Mouse (Mus musculus) hindbrain, embryonic 15.5 days (tissue): ENCODE data around the gene Cebpzos. TPM values are rescaled to one million over a fixed set of nuclear protein-coding genes. Genes with fewer than 3 reads are reported as not detected.

ENCODE experiments used
- ATAC-seq: fragments of 200-750 bp; cut with Nextera tagmentation; 2 replicates; pipeline ENCODE4 v1.8.0; 2017; ENCODE audit warnings: low read depth, moderate number of reproducible peaks, moderate TSS enrichment; ENCODE audit not compliant: low FRiP score
- H3K27ac ChIP-seq: fragments of 300-500 bp; sonication (generic); replicated peaks from 2 replicates; pipeline ENCODE4 v1.5.1; 2015; ENCODE audit warnings: mild to moderate bottlenecking, inconsistent platforms
- H3K27me3 ChIP-seq: fragments of 300-500 bp; sonication (generic); 2 replicates; pipeline ENCODE4 v1.6.1; 2015; ENCODE audit warnings: control low read depth, inconsistent platforms
- H3K36me3 ChIP-seq: fragments of 300-500 bp; sonication (generic); 2 replicates; pipeline ENCODE4 v1.6.1; 2015; ENCODE audit warnings: control low read depth, inconsistent platforms
- H3K4me1 ChIP-seq: fragments of 300-500 bp; sonication (generic); replicated peaks from 2 replicates; pipeline ENCODE4 v1.6.1; 2015; ENCODE audit warnings: control low read depth, inconsistent platforms
- H3K4me2 ChIP-seq: fragments of 300-500 bp; sonication (generic); 2 replicates; pipeline ENCODE4 v1.6.1; 2015; ENCODE audit warnings: moderate library complexity, mild to moderate bottlenecking, inconsistent platforms
- H3K4me3 ChIP-seq: fragments of 300-500 bp; sonication (generic); 2 replicates; pipeline ENCODE4 v1.5.1; 2015; ENCODE audit warnings: mild to moderate bottlenecking, inconsistent platforms
- H3K9ac ChIP-seq: fragments of 300-500 bp; sonication (generic); 2 replicates; pipeline ENCODE4 v1.6.1; 2015; ENCODE audit warnings: inconsistent platforms
- H3K9me3 ChIP-seq: fragments of 300-500 bp; sonication (generic); 2 replicates; pipeline ENCODE4 v1.6.1; 2016; ENCODE audit warnings: control low read depth, inconsistent platforms
- WGBS: fragments of 180-500 bp; shearing (Covaris S2); methylation state at CpG from one replicate; pipeline ENCODE4 v1.1.7; 2015; 5-methylcytosine and 5-hydroxymethylcytosine counted together
- polyA plus RNA-seq: library from polyadenylated mRNA; unstranded; fragments of >200 nt; fragmentation: Nextera tagmentation; extraction: Ambion mirVana; gene quantifications from 2 replicates; pipeline ENCODE4 v1.2.1, GENCODE M21; 2015

The Cebpzos gene
- polyA plus RNA-seq, 1 experiment from 2014 or later: 103 TPM

- no peak for ATAC-seq
- no peak within 1 kb of the TSS for H3K4me2 ChIP-seq
- no peaks in the 10 kb centered on the region for H3K9me3 ChIP-seq
- no peaks in the 10 kb centered on the region for H3K36me3 ChIP-seq
- no peak within 1 kb of the TSS for H3K4me3 ChIP-seq
- no peaks in the 10 kb centered on the region for H3K27me3 ChIP-seq
- WGBS: 92% methylated on average over 5 of the region's 5 CpGs
- no peaks in the 10 kb centered on the region for H3K4me1 ChIP-seq
- H3K27ac ChIP-seq: no peak within 1 kb of the TSS
- H3K9ac ChIP-seq: no peak within 1 kb of the TSS
These were observed 9.4 kb upstream of the Cebpzos start, which contains the start of gene Sult6b1 for GRCm38 (mm10) chr17:78906892-78907291. Gene Sult6b1, minus strand, starts transcription at chr17:78906992.

GRCm38 (mm10) chr17:78909374-78909773 lies 6.9 kb upstream of the Cebpzos start:
- H3K4me3 ChIP-seq: no peak overlapping the region
- H3K27ac ChIP-seq: no peak overlapping the region
- H3K9me3 ChIP-seq: no peaks in the 10 kb centered on the region
- H3K36me3 ChIP-seq: no peaks in the 10 kb centered on the region
- no peaks in the 10 kb centered on the region for H3K27me3 ChIP-seq
- no peak overlapping the region for H3K9ac ChIP-seq
- no peaks in the 10 kb centered on the region for H3K4me1 ChIP-seq
- no peak for ATAC-seq
- H3K4me2 ChIP-seq: no peak overlapping the region
- whole genome bisulfite sequencing: 78% methylated on average over 2 of the region's 2 CpGs

- Histone ChIP-seq H3K9ac (peak overlapping the region; percentile 34), H3K4me3 (peak overlapping the region; percentile 42), H3K4me2 (peak overlapping the region; percentile 55), H3K9me3 (no peaks in the 10 kb centered on the region), H3K27ac (peak overlapping the region; percentile 72), H3K27me3 (no peaks in the 10 kb centered on the region), H3K4me1 (peaks cover 16% of the 10 kb centered on the region), H3K36me3 (no peaks in the 10 kb centered on the region)
- ATAC-seq: peak; percentile 65
- 35% methylated on average over 6 of the region's 6 CpGs for WGBS
These were observed 3.4 kb upstream of the Cebpzos start for GRCm38 (mm10) chr17:78912861-78913281.

GRCm38 (mm10) chr17:78913921-78914320 lies 2.4 kb upstream of the Cebpzos start:
- peaks cover 16% of the 10 kb centered on the region for H3K4me1 ChIP-seq
- H3K36me3 ChIP-seq: 0 out of 2 replicates have a peak, but pooled peaks cover 3% of the 10 kb centered on the region
- no peak overlapping the region for H3K4me3 ChIP-seq
- H3K9me3 ChIP-seq: no peaks in the 10 kb centered on the region
- WGBS: 65% methylated on average over 3 of the region's 3 CpGs
- H3K4me2 ChIP-seq: no peak overlapping the region
- no peak for ATAC-seq
- no peaks in the 10 kb centered on the region for H3K27me3 ChIP-seq
- H3K27ac ChIP-seq: no peak overlapping the region
- no peak overlapping the region for H3K9ac ChIP-seq

GRCm38 (mm10) chr17:78915772-78916171 lies 528 bp upstream of the Cebpzos start:
- Histone ChIP-seq H3K27me3 (no peaks in the 10 kb centered on the region), H3K9me3 (no peaks in the 10 kb centered on the region), H3K36me3 (peaks cover 17% of the 10 kb centered on the region), H3K4me2 (peak overlapping the region; percentile 90), H3K4me1 (peaks cover 16% of the 10 kb centered on the region), H3K4me3 (peak overlapping the region; percentile 75), H3K27ac (peak overlapping the region; percentile 88), H3K9ac (peak overlapping the region; percentile 70)
- no peak; the same call in 1 of the 2 replicates for ATAC-seq
- 49% methylated on average over 6 of the region's 6 CpGs for WGBS

- Histone ChIP-seq H3K27ac (peak overlapping the region; percentile 88), H3K9me3 (no peaks in the 10 kb centered on the region), H3K36me3 (peaks cover 27% of the 10 kb centered on the region), H3K27me3 (no peaks in the 10 kb centered on the region), H3K9ac (peak overlapping the region; percentile 70), H3K4me1 (peaks cover 16% of the 10 kb centered on the region), H3K4me2 (peak overlapping the region; percentile 90), H3K4me3 (peak overlapping the region; percentile 75)
- ATAC-seq: no peak
- WGBS: 2% methylated on average over 11 of the region's 11 CpGs
These were observed 599 bp downstream of the Cebpzos start for GRCm38 (mm10) chr17:78916899-78917298.

- Histone ChIP-seq H3K4me1 (peaks cover 16% of the 10 kb centered on the region), H3K9ac (peak overlapping the region; percentile 70), H3K4me3 (peak overlapping the region; percentile 75; the same call in 1 of the 2 replicates), H3K36me3 (peaks cover 34% of the 10 kb centered on the region), H3K27ac (no peak overlapping the region), H3K27me3 (no peaks in the 10 kb centered on the region), H3K4me2 (peak overlapping the region; percentile 90), H3K9me3 (no peaks in the 10 kb centered on the region)
- no peak for ATAC-seq
- WGBS: 45% methylated on average over 6 of the region's 6 CpGs
These were observed 1.4 kb downstream of the Cebpzos start for GRCm38 (mm10) chr17:78917696-78918095.

GRCm38 (mm10) chr17:78935857-78936256 lies 19.6 kb downstream of the Cebpzos start:
- Histone ChIP-seq H3K36me3 (peaks cover 40% of the 10 kb centered on the region), H3K9me3 (no peaks in the 10 kb centered on the region), H3K9ac (peak overlapping the region; percentile 72; the same call in 1 of the 2 replicates), H3K4me3 (peak overlapping the region; percentile 85), H3K4me1 (peaks cover 35% of the 10 kb centered on the region), H3K4me2 (peak overlapping the region; percentile 78), H3K27ac (no peak overlapping the region), H3K27me3 (no peaks in the 10 kb centered on the region)
- 86% methylated on average over 2 of the region's 2 CpGs for WGBS
- no peak for ATAC-seq

GRCm38 (mm10) chr17:78936466-78937228 lies 20.3 kb downstream of the Cebpzos start, which contains the start of the genes Cebpz and Ndufaf7:
Gene Cebpz, minus strand, starts transcription at chr17:78937066.
Gene Ndufaf7, plus strand, starts transcription at chr17:78937136.
- H3K4me1 ChIP-seq: peaks cover 35% of the 10 kb centered on the region
- peak within 1 kb of the TSS; percentile 72 for H3K9ac ChIP-seq
- H3K36me3 ChIP-seq: peaks cover 39% of the 10 kb centered on the region
- no peaks in the 10 kb centered on the region for H3K27me3 ChIP-seq
- no peaks in the 10 kb centered on the region for H3K9me3 ChIP-seq
- peak; percentile 100 for ATAC-seq
- H3K4me2 ChIP-seq: peak within 1 kb of the TSS; percentile 78
- H3K4me3 ChIP-seq: peak within 1 kb of the TSS; percentile 85
- under 1% methylated on average over 45 of the region's 45 CpGs for WGBS
- H3K27ac ChIP-seq: peak within 1 kb of the TSS; percentile 66

- peak; percentile 43 for ATAC-seq
- H3K4me3 ChIP-seq: peak overlapping the region; percentile 85
- H3K9me3 ChIP-seq: no peaks in the 10 kb centered on the region
- peak overlapping the region; percentile 66 for H3K27ac ChIP-seq
- 7% methylated on average over 26 of the region's 26 CpGs for WGBS
- peak overlapping the region; percentile 78 for H3K4me2 ChIP-seq
- H3K27me3 ChIP-seq: no peaks in the 10 kb centered on the region
- H3K36me3 ChIP-seq: peaks cover 40% of the 10 kb centered on the region
- peak overlapping the region; percentile 72 for H3K9ac ChIP-seq
- peaks cover 35% of the 10 kb centered on the region for H3K4me1 ChIP-seq
These were observed 21.0 kb downstream of the Cebpzos start for GRCm38 (mm10) chr17:78937229-78937853.

GRCm38 (mm10) chr17:78938927-78939326 lies 22.6 kb downstream of the Cebpzos start:
- no peak overlapping the region for H3K9ac ChIP-seq
- WGBS: 88% methylated on average over 4 of the region's 4 CpGs
- no peak overlapping the region for H3K4me3 ChIP-seq
- no peak overlapping the region for H3K27ac ChIP-seq
- H3K4me1 ChIP-seq: peaks cover 24% of the 10 kb centered on the region
- H3K9me3 ChIP-seq: no peaks in the 10 kb centered on the region
- no peaks in the 10 kb centered on the region for H3K27me3 ChIP-seq
- no peak overlapping the region for H3K4me2 ChIP-seq
- no peak for ATAC-seq
- peaks cover 47% of the 10 kb centered on the region for H3K36me3 ChIP-seq

GRCm38 (mm10) chr17:78942579-78942978 lies 26.3 kb downstream of the Cebpzos start:
- Histone ChIP-seq H3K4me1 (peaks cover 6% of the 10 kb centered on the region), H3K27ac (no peak overlapping the region), H3K4me3 (no peak overlapping the region), H3K4me2 (no peak overlapping the region), H3K36me3 (peaks cover 59% of the 10 kb centered on the region), H3K27me3 (no peaks in the 10 kb centered on the region), H3K9me3 (no peaks in the 10 kb centered on the region), H3K9ac (no peak overlapping the region)
- ATAC-seq: no peak
- 60% methylated on average over 11 of the region's 11 CpGs for WGBS
